Mouse (Mus musculus) ES-E14 (cell line): ENCODE data around the gene Paqr4. TPM values are rescaled to one million over a fixed set of nuclear protein-coding genes. Genes with fewer than 3 reads are reported as not detected.

Experiments
- DNase-seq: peaks from one replicate; pipeline ENCODE4 v3.0.0-alpha.2; 2013; ENCODE audit warnings: low read depth, low spot score
- H3K27ac ChIP-seq: 2 replicates; pipeline ENCODE4 v1.5.1; 2012; ENCODE audit warnings: low read depth, mild to moderate bottlenecking, low read length, moderate library complexity, mixed read lengths; ENCODE audit not compliant: poor library complexity, insufficient read depth, severe bottlenecking
- H3K36me3 ChIP-seq: 2 replicates; pipeline ENCODE4 v1.6.1; 2012; ENCODE audit warnings: mild to moderate bottlenecking, low read length, moderate library complexity, mixed read lengths; ENCODE audit not compliant: control insufficient read depth, poor library complexity, insufficient read depth, severe bottlenecking
- H3K4me1 ChIP-seq, 2 experiments: fragments of 150-350 bp in 1 of 2; sonication (generic) in 1 of 2; 2 replicates each; pipeline ENCODE4 v1.6.1; 2012; ENCODE audit warnings: low read length in 2 of 2, mild to moderate bottlenecking in 1 of 2, mixed read lengths in 1 of 2; ENCODE audit not compliant: control insufficient read depth in 2 of 2, insufficient read depth in 2 of 2, poor library complexity in 1 of 2
- H3K4me3 ChIP-seq, 2 experiments: fragments of 150-350 bp in 1 of 2; sonication (generic) in 1 of 2; 2 replicates each; pipeline ENCODE4 v1.5.1; 2012; ENCODE audit warnings: low read length in 2 of 2, low read depth in 1 of 2, mild to moderate bottlenecking in 1 of 2, mixed read lengths in 1 of 2; ENCODE audit not compliant: insufficient read depth in 1 of 2, poor library complexity in 1 of 2, severe bottlenecking in 1 of 2
- H3K9ac ChIP-seq: 2 replicates; pipeline ENCODE4 v1.6.1; 2012; ENCODE audit warnings: low read depth, mild to moderate bottlenecking, low read length, mixed read lengths; ENCODE audit not compliant: poor library complexity, insufficient read depth, severe bottlenecking
- H3K9me3 ChIP-seq: fragments of 150-350 bp; sonication (generic); 2 replicates; pipeline ENCODE4 v1.6.1; 2012; ENCODE audit warnings: low read depth, mild to moderate bottlenecking, low read length; ENCODE audit not compliant: control insufficient read depth, insufficient read depth
- CHD2 ChIP-seq: IDR thresholded peaks from 2 replicates; pipeline ENCODE4 v1.6.1; 2014; ENCODE audit warnings: mild to moderate bottlenecking, low read depth, low read length, inconsistent platforms
- HCFC1 ChIP-seq: IDR thresholded peaks from 2 replicates; pipeline ENCODE4 v1.6.1; 2012; ENCODE audit warnings: low read length, inconsistent platforms, borderline replicate concordance; ENCODE audit not compliant: insufficient read depth
- MAFK ChIP-seq: IDR thresholded peaks from 2 replicates; pipeline ENCODE4 v1.6.1; 2014; ENCODE audit warnings: mild to moderate bottlenecking, low read depth, low read length, inconsistent platforms; ENCODE audit not compliant: insufficient read depth
- ZC3H11A ChIP-seq: IDR thresholded peaks from 2 replicates; pipeline ENCODE4 v1.6.1; 2012; ENCODE audit warnings: low read depth, mild to moderate bottlenecking, inconsistent platforms, low read length, borderline replicate concordance
- ZNF384 ChIP-seq: IDR thresholded peaks from 2 replicates; pipeline ENCODE4 v1.6.1; 2012; ENCODE audit warnings: low read depth, low read length, inconsistent platforms
- in situ Hi-C, 2 experiments: fragments of 600-800 bp; cut with MboI; formaldehyde crosslinking; loops; one replicate each; pipeline ENCODE4 v1.15.1; 2025; ENCODE audit warnings: low sequenced_read_pairs in 2 of 2, inconsistent platforms in 1 of 2; ENCODE audit not compliant: unreplicated experiment in 2 of 2
- total RNA-seq: library from RNA; depleted of rRNA; stranded (reverse); fragments of 300-350 nt; gene quantifications from 2 replicates; pipeline ENCODE4 v1.2.3, GENCODE M21; 2012

The Paqr4 gene
- total RNA-seq, 1 experiment: 2.8 TPM

DNA sequence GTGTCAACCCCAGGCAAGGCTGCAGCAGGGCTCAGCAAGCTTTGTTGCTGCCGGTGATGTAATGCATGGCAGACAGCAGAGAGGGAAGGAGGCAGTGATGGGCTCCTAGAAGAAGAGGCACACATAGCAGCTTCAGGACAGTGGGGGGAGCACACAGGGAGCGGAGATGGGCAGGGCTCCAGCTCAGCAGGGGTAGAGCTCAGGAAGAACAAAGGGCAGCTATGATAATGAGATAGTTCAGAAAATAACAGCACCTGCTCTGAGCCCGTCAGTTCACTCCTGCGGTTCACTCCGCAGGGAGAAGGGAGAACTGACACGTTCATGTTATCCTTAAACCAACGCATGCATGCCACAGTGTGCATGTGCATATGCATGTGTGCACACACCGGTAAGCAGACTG lies 18.1 kb upstream of the Paqr4 start:
- Histone ChIP-seq H3K9me3 (no peaks in the 10 kb centered on the region), H3K27ac (no peak overlapping the region), H3K36me3 (peaks cover 31% of the 10 kb centered on the region), H3K9ac (no peak overlapping the region), H3K4me3 (no peak overlapping the region), H3K4me1 (peaks cover 0 to 28% of the 10 kb centered on the region in 2 experiments; a peak in 2 of 4 replicates)
- in situ Hi-C loops: no loop called here
- no peak for DNase-seq
- TF ChIP-seq MAFK (no peak), HCFC1 (no peak), ZC3H11A (no peak), CHD2 (no peak), ZNF384 (no peak)

DNA sequence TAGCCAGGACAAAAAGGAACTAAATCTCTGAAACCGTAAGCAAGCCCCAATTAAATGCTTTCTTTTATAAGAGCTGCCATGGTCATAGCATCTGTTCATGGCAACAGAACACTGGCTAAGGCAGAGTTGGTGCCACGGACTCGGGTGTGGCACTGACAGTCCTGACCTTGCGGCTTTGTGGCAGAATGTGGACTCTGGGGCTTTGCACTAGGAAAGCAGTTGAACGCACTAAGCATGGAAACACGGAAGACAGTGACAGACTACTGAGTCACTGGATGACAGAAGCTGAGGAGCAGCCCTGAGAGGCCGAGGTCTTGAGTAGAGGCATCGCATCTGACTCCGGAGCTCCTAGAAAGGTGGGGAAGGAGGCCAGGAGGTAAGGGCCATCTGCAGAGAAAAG lies 16.9 kb upstream of the Paqr4 start:
- H3K27ac ChIP-seq: no peak overlapping the region
- peaks cover 41% of the 10 kb centered on the region for H3K36me3 ChIP-seq
- in situ Hi-C loops: no loop called here
- no peak for DNase-seq
- H3K4me1 ChIP-seq: peaks cover 0 to 28% of the 10 kb centered on the region in 2 experiments; a peak in 2 of 4 replicates
- no peaks in the 10 kb centered on the region for H3K9me3 ChIP-seq
- H3K4me3 ChIP-seq: no peak overlapping the region
- no peak for TF ChIP-seq MAFK
- no peak for TF ChIP-seq ZNF384
- TF ChIP-seq HCFC1: no peak
- TF ChIP-seq ZC3H11A: no peak
- TF ChIP-seq CHD2: no peak
- no peak overlapping the region for H3K9ac ChIP-seq

DNA sequence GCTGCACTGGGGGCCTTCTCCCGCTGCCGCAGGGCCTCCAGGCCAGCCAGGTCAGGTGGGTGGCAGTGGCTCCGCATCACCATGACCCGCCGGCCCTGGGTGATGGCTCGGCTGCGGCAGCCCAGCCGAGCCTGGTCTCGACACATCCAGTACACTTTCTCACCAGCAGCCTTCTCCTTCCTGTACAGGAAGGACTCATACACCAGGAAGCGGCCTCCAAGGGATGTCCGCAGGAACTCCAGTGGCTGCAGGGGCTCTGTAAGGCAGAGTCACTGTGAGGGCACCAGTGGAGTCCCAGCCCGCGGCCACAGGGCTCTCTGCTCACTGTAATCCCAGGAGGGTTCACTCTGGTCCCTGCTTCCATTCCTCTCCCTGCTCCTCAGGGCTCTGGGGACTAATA lies 15.0 kb upstream of the Paqr4 start:
- H3K9me3 ChIP-seq: no peaks in the 10 kb centered on the region
- in situ Hi-C loops: no loop called here
- peaks cover 35% of the 10 kb centered on the region for H3K36me3 ChIP-seq
- peak overlapping the region; percentile 60; the same call in 1 of the 2 replicates for H3K9ac ChIP-seq
- peak overlapping the region in 1 of 2 experiments; percentile 53; a peak in 3 of 4 replicates for H3K4me3 ChIP-seq
- TF ChIP-seq MAFK (no peak), ZC3H11A (no peak), CHD2 (no peak), ZNF384 (no peak), HCFC1 (no peak)
- H3K4me1 ChIP-seq: peaks cover 0 to 26% of the 10 kb centered on the region in 2 experiments; a peak in 2 of 4 replicates
- H3K27ac ChIP-seq: no peak overlapping the region
- DNase-seq: no peak

DNA sequence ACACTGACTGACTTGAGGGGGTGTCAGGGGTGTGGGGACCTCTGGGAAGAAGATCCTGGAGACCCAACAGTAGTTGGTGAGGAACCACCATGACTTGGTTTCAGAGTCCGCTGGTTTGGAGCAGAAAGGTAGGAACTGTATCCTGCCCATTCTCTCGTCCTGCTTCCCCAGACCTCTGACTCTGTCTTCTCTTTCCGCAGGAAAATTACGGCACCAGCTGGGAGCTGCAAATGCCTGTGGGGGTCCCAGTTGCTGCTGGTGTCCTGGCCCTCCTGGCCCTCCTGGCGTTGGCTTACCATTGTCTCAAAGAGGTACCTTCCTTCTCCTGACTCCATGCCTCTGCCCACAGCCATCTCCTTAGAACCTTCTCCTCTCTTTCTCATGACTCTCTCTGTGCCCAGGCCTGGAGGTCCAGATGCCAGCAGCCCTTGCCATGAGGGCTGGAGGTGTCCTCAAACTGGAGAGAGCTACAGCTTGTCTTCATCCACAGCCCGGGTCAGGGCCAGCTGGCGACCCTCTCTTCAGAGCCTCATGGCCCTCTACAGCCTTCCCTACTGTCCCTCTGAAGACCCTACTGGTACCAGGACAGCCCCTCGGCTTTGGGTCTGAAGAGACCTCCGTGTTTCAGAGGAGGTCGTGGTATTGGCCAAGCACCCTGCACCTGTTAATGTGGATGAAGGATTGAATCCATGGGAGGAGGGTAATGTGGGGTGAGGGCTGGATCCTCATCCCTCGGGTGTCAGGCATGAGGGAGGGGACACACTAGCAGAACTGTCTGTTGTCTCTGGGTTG lies 8.9 kb upstream of the Paqr4 start:
- H3K27ac ChIP-seq: no peak overlapping the region
- in situ Hi-C loops: no loop called here
- no peak overlapping the region for H3K4me3 ChIP-seq
- H3K36me3 ChIP-seq: peaks cover 10% of the 10 kb centered on the region; the same call in 1 of the 2 replicates
- no peak for DNase-seq
- no peak overlapping the region for H3K9ac ChIP-seq
- no peak for TF ChIP-seq HCFC1
- TF ChIP-seq ZNF384: no peak
- peaks cover 0 to 15% of the 10 kb centered on the region in 2 experiments; a peak in 1 of 4 replicates for H3K4me1 ChIP-seq
- no peaks in the 10 kb centered on the region for H3K9me3 ChIP-seq
